Mouse (Mus musculus): ENCODE results near the gene Fibp. TPM values are rescaled to one million over a fixed set of nuclear protein-coding genes. Genes with fewer than 3 reads are reported as not detected.

The Fibp gene
- polyA plus RNA-seq, 1 experiment from 2014 or later, result 108 TPM

GRCm38 (mm10) chr19:5457746-5458442 lies 2.5 kb upstream of the Fibp start, which contains the start of gene Ccdc85b:
TSS of gene Ccdc85b (minus strand) at chr19:5457894.
- Histone ChIP-seq H3K27me3 (ENCODE audit: control insufficient read depth, insufficient read depth, low read length) (no peaks in the 10 kb centered on the region), H3K4me3 (ENCODE audit: low read length) (peak within 1 kb of the TSS; percentile 71), H3K27ac (ENCODE audit: low read length) (peak within 1 kb of the TSS; percentile 89), H3K4me1 (ENCODE audit: control insufficient read depth, insufficient read depth, low read length) (peaks cover 32% of the 10 kb centered on the region), H3K4me2 (ENCODE audit: low read depth, low read length) (peak within 1 kb of the TSS; percentile 98), H3K36me3 (ENCODE audit: control insufficient read depth, insufficient read depth) (peaks cover 3% of the 10 kb centered on the region; the same call in 1 of the 2 replicates), H3K9me3 (replicated peaks; ENCODE audit: control insufficient read depth, low read length) (no peaks in the 10 kb centered on the region), H3K9ac (ENCODE audit: low read length) (peak within 1 kb of the TSS; percentile 82)
- ATAC-seq (replicated peaks; ENCODE audit: extremely low read depth, insufficient read depth, low FRiP score), result 0 out of 2 replicates have a peak, but pooled peaks have one; percentile 0
- WGBS, result 16% methylated on average over 14 of the region's 14 CpGs

GRCm38 (mm10) chr19:5459019-5459418 lies 1.4 kb upstream of the Fibp start:
- H3K36me3 ChIP-seq (ENCODE audit: control insufficient read depth, insufficient read depth), result peaks cover 8% of the 10 kb centered on the region
- no peaks in the 10 kb centered on the region for H3K27me3 ChIP-seq (ENCODE audit: control insufficient read depth, insufficient read depth, low read length)
- peaks cover 37% of the 10 kb centered on the region for H3K4me1 ChIP-seq (ENCODE audit: control insufficient read depth, insufficient read depth, low read length)
- no peak overlapping the region for H3K4me3 ChIP-seq (ENCODE audit: low read length)
- no peaks in the 10 kb centered on the region for H3K9me3 ChIP-seq (replicated peaks; ENCODE audit: control insufficient read depth, low read length)
- no peak overlapping the region for H3K27ac ChIP-seq (ENCODE audit: low read length)
- ATAC-seq (replicated peaks; ENCODE audit: extremely low read depth, insufficient read depth, low FRiP score), result no peak
- 59% methylated on average over 7 of the region's 7 CpGs for WGBS
- H3K9ac ChIP-seq (ENCODE audit: low read length), result no peak overlapping the region
- H3K4me2 ChIP-seq (ENCODE audit: low read depth, low read length), result no peak overlapping the region

- ATAC-seq (replicated peaks; ENCODE audit: extremely low read depth, insufficient read depth, low FRiP score), result no peak
- peaks cover 41% of the 10 kb centered on the region for H3K4me1 ChIP-seq (ENCODE audit: control insufficient read depth, insufficient read depth, low read length)
Measured at GRCm38 (mm10) chr19:5459896-5460295, 519 bp upstream of the Fibp start.

GRCm38 (mm10) chr19:5461411-5461810 lies 996 bp downstream of the Fibp start:
- Histone ChIP-seq H3K9ac (ENCODE audit: low read length) (peak overlapping the region; percentile 88), H3K4me2 (ENCODE audit: low read depth, low read length) (peak overlapping the region; percentile 93), H3K27me3 (ENCODE audit: control insufficient read depth, insufficient read depth, low read length) (no peaks in the 10 kb centered on the region), H3K36me3 (ENCODE audit: control insufficient read depth, insufficient read depth) (peaks cover 25% of the 10 kb centered on the region), H3K4me3 (ENCODE audit: low read length) (peak overlapping the region; percentile 87), H3K9me3 (replicated peaks; ENCODE audit: control insufficient read depth, low read length) (no peaks in the 10 kb centered on the region), H3K27ac (ENCODE audit: low read length) (no peak overlapping the region), H3K4me1 (ENCODE audit: control insufficient read depth, insufficient read depth, low read length) (peaks cover 26% of the 10 kb centered on the region)
- WGBS, result 84% methylated on average over 6 of the region's 6 CpGs
- no peak for ATAC-seq (replicated peaks; ENCODE audit: extremely low read depth, insufficient read depth, low FRiP score)

More at GRCm38 (mm10) chr19:5459896-5460295, 519 bp upstream of the Fibp start:
- H3K9ac ChIP-seq (ENCODE audit: low read length), result peak overlapping the region; percentile 88
- H3K27me3 ChIP-seq (ENCODE audit: control insufficient read depth, insufficient read depth, low read length), result no peaks in the 10 kb centered on the region
- peak overlapping the region; percentile 87 for H3K4me3 ChIP-seq (ENCODE audit: low read length)
- H3K36me3 ChIP-seq (ENCODE audit: control insufficient read depth, insufficient read depth), result peaks cover 10% of the 10 kb centered on the region
- peak overlapping the region; percentile 93 for H3K4me2 ChIP-seq (ENCODE audit: low read depth, low read length)
- H3K27ac ChIP-seq (ENCODE audit: low read length), result peak overlapping the region; percentile 58; the same call in 1 of the 2 replicates
- H3K9me3 ChIP-seq (replicated peaks; ENCODE audit: control insufficient read depth, low read length), result no peaks in the 10 kb centered on the region
- 25% methylated on average over 3 of the region's 3 CpGs for WGBS

GRCm38 (mm10) chr19:5463212-5463611 lies 2.8 kb downstream of the Fibp start:
- Histone ChIP-seq H3K4me2 (ENCODE audit: low read depth, low read length) (no peak overlapping the region), H3K4me1 (ENCODE audit: control insufficient read depth, insufficient read depth, low read length) (peaks cover 19% of the 10 kb centered on the region), H3K4me3 (ENCODE audit: low read length) (no peak overlapping the region), H3K36me3 (ENCODE audit: control insufficient read depth, insufficient read depth) (peaks cover 33% of the 10 kb centered on the region), H3K9ac (ENCODE audit: low read length) (no peak overlapping the region), H3K9me3 (replicated peaks; ENCODE audit: control insufficient read depth, low read length) (no peaks in the 10 kb centered on the region), H3K27ac (ENCODE audit: low read length) (no peak overlapping the region), H3K27me3 (ENCODE audit: control insufficient read depth, insufficient read depth, low read length) (no peaks in the 10 kb centered on the region)
- ATAC-seq (replicated peaks; ENCODE audit: extremely low read depth, insufficient read depth, low FRiP score), result no peak
- WGBS, result 89% methylated on average over 9 of the region's 9 CpGs

- no peaks in the 10 kb centered on the region for H3K27me3 ChIP-seq (ENCODE audit: control insufficient read depth, insufficient read depth, low read length)
- WGBS, result 33% methylated on average over 15 of the region's 15 CpGs
- H3K4me1 ChIP-seq (ENCODE audit: control insufficient read depth, insufficient read depth, low read length), result peaks cover 18% of the 10 kb centered on the region
- H3K4me2 ChIP-seq (ENCODE audit: low read depth, low read length), result peak overlapping the region; percentile 58
- H3K9ac ChIP-seq (ENCODE audit: low read length), result peak overlapping the region; percentile 75
- peaks cover 33% of the 10 kb centered on the region for H3K36me3 ChIP-seq (ENCODE audit: control insufficient read depth, insufficient read depth)
- H3K4me3 ChIP-seq (ENCODE audit: low read length), result peak overlapping the region; percentile 49
- peak overlapping the region; percentile 93 for H3K27ac ChIP-seq (ENCODE audit: low read length)
- ATAC-seq (replicated peaks; ENCODE audit: extremely low read depth, insufficient read depth, low FRiP score), result peak; percentile 66
- H3K9me3 ChIP-seq (replicated peaks; ENCODE audit: control insufficient read depth, low read length), result no peaks in the 10 kb centered on the region
Measured at GRCm38 (mm10) chr19:5463791-5464562, 3.6 kb downstream of the Fibp start.

- Histone ChIP-seq H3K27me3 (ENCODE audit: control insufficient read depth, insufficient read depth, low read length) (no peaks in the 10 kb centered on the region), H3K4me3 (ENCODE audit: low read length) (peak overlapping the region; percentile 49), H3K27ac (ENCODE audit: low read length) (peak overlapping the region; percentile 93), H3K9me3 (replicated peaks; ENCODE audit: control insufficient read depth, low read length) (no peaks in the 10 kb centered on the region), H3K36me3 (ENCODE audit: control insufficient read depth, insufficient read depth) (peaks cover 33% of the 10 kb centered on the region), H3K4me1 (ENCODE audit: control insufficient read depth, insufficient read depth, low read length) (peaks cover 18% of the 10 kb centered on the region), H3K4me2 (ENCODE audit: low read depth, low read length) (peak overlapping the region; percentile 58), H3K9ac (ENCODE audit: low read length) (peak overlapping the region; percentile 75; the same call in 1 of the 2 replicates)
- no peak for ATAC-seq (replicated peaks; ENCODE audit: extremely low read depth, insufficient read depth, low FRiP score)
- 95% methylated on average over 8 of the region's 8 CpGs for WGBS
Measured at GRCm38 (mm10) chr19:5465037-5465436, 4.6 kb downstream of the Fibp start.

GRCm38 (mm10) chr19:5466916-5467500 lies 6.6 kb downstream of the Fibp start:
- Histone ChIP-seq H3K9ac (ENCODE audit: low read length) (no peak overlapping the region), H3K4me3 (ENCODE audit: low read length) (no peak overlapping the region), H3K4me1 (ENCODE audit: control insufficient read depth, insufficient read depth, low read length) (peaks cover 10% of the 10 kb centered on the region), H3K4me2 (ENCODE audit: low read depth, low read length) (no peak overlapping the region), H3K9me3 (replicated peaks; ENCODE audit: control insufficient read depth, low read length) (no peaks in the 10 kb centered on the region), H3K36me3 (ENCODE audit: control insufficient read depth, insufficient read depth) (peaks cover 33% of the 10 kb centered on the region), H3K27ac (ENCODE audit: low read length) (no peak overlapping the region), H3K27me3 (ENCODE audit: control insufficient read depth, insufficient read depth, low read length) (no peaks in the 10 kb centered on the region)
- no peak for ATAC-seq (replicated peaks; ENCODE audit: extremely low read depth, insufficient read depth, low FRiP score)
- WGBS, result 81% methylated on average over 6 of the region's 6 CpGs
